Mouse (Mus musculus) cerebellum, adult 2 months (tissue): Measurements from ENCODE around the gene Rps6ka2. TPM values are rescaled to one million over a fixed set of nuclear protein-coding genes. Genes with fewer than 3 reads are reported as not detected.

Source experiments
- DNase-seq, 2 experiments: peaks; one replicate each; pipeline ENCODE4 v3.0.0; 2021
- H3K27ac ChIP-seq: fragments of 200-500 bp; 2 replicates; pipeline ENCODE4 v1.5.1; 2012; ENCODE audit warnings: low read length, control low read depth, inconsistent platforms; ENCODE audit not compliant: insufficient read depth
- H3K27me3 ChIP-seq: fragments of 200-500 bp; 2 replicates; pipeline ENCODE4 v1.6.1; 2012; ENCODE audit warnings: inconsistent platforms, mild to moderate bottlenecking, low read length, moderate library complexity; ENCODE audit not compliant: control insufficient read depth, insufficient read depth
- H3K4me1 ChIP-seq: fragments of 200-500 bp; 2 replicates; pipeline ENCODE4 v1.6.1; 2011; ENCODE audit warnings: low read length; ENCODE audit not compliant: control insufficient read depth, insufficient read depth
- H3K4me3 ChIP-seq: fragments of 200-500 bp; replicated peaks from 2 replicates; pipeline ENCODE3; 2011; ENCODE audit warnings: mild to moderate bottlenecking, low read depth, low read length, control low read depth; ENCODE audit not compliant: insufficient read depth
- CTCF ChIP-seq: fragments of 200-500 bp; IDR thresholded peaks from 2 replicates; pipeline ENCODE4 v1.5.1; 2011; ENCODE audit warnings: low read depth, mild to moderate bottlenecking, control low read depth, low read length, moderate library complexity, borderline replicate concordance; ENCODE audit not compliant: insufficient read depth
- POLR2A ChIP-seq: fragments of 200-500 bp; IDR thresholded peaks from 2 replicates; pipeline ENCODE4 v1.6.1; 2011; ENCODE audit warnings: low read length, control low read depth, borderline replicate concordance; ENCODE audit not compliant: insufficient read depth
- WGBS: fragments of 180-500 bp; shearing (Covaris S2); methylation state at CpG from one replicate; pipeline ENCODE4 v1.1.7; 2018; 5-methylcytosine and 5-hydroxymethylcytosine counted together
- polyA plus RNA-seq: library from polyadenylated mRNA; depleted of rRNA; stranded (reverse); fragments of >200 nt; gene quantifications from 2 replicates; pipeline ENCODE4 v1.2.3, GENCODE M21; 2012

Gene Rps6ka2
- polyA plus RNA-seq, 1 experiment: 23.4 TPM

DNA sequence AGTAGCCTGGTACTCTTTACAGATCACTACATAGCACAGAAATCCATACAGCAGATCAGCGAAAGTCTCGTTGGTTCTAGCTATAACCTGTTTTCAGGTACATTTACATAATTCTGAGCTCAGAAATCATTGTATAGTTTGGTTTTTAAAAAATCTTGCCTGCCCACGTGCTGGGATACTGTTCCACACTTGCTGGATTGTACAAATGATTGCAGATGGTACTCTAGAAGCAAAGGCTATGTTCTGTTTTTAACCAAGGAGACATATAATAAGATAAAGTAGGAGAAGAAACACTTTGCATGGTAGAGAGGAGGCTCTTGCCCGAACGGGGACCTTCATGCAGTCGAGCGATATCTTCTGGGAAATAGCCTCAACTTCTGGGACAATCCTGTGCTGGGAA lies 17.3 kb upstream of the Rps6ka2 start:
- no peak for DNase-seq
- Histone ChIP-seq H3K4me1 (peaks cover 6% of the 10 kb centered on the region), H3K4me3 (no peak overlapping the region), H3K27ac (no peak overlapping the region), H3K27me3 (no peaks in the 10 kb centered on the region)
- WGBS: 93% methylated on average over 7 of the region's 7 CpGs
- no peak for TF ChIP-seq CTCF
- no peak for TF ChIP-seq POLR2A

DNA sequence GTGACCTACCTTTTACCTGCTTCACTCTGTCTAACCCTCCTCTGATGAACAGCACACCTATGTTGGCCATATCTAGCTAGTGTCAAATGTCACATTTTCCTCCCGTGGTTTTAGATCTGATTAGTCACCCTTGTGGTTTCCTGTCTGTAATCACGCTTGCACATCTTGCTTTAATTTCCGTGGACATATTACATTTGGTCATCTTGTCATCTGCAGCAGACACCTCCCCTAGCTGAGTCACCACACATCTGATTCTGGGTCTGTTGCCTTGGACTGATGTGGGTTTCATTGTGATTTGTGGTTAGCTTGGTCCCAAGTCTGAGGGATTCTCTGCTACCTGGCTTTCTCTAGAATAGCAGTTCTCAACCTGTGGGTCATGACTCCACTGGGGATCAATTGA lies 6.0 kb upstream of the Rps6ka2 start:
- H3K4me3 ChIP-seq: no peak overlapping the region
- WGBS: 87% methylated on average over 3 of the region's 3 CpGs
- TF ChIP-seq POLR2A (no peak), CTCF (no peak)
- H3K27me3 ChIP-seq: no peaks in the 10 kb centered on the region
- H3K4me1 ChIP-seq: no peaks in the 10 kb centered on the region
- H3K27ac ChIP-seq: no peak overlapping the region
- no peak for DNase-seq

DNA sequence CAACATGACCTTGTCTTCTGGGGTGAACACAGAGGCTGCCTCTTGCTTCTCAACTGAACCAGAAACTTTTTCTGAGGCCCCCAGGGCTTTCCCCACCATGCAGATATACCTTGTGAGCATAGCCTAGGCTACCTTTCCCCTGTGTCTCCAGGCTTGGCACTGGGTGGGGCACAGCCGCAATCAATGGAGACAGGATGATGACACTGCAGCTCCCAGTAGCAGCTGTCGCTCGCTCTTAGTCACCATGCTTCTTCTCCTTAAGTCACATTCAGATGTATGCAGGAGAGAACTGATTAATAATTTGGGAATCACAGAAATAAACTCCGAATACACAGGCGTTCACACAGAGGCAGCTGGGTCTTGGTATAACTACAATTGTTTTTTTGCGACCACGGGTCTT lies 4.4 kb upstream of the Rps6ka2 start:
- 95% methylated on average over 7 of the region's 7 CpGs for WGBS
- Histone ChIP-seq H3K27me3 (no peaks in the 10 kb centered on the region), H3K27ac (no peak overlapping the region), H3K4me1 (no peaks in the 10 kb centered on the region), H3K4me3 (no peak overlapping the region)
- no peak for DNase-seq
- TF ChIP-seq CTCF (no peak), POLR2A (no peak)

DNA sequence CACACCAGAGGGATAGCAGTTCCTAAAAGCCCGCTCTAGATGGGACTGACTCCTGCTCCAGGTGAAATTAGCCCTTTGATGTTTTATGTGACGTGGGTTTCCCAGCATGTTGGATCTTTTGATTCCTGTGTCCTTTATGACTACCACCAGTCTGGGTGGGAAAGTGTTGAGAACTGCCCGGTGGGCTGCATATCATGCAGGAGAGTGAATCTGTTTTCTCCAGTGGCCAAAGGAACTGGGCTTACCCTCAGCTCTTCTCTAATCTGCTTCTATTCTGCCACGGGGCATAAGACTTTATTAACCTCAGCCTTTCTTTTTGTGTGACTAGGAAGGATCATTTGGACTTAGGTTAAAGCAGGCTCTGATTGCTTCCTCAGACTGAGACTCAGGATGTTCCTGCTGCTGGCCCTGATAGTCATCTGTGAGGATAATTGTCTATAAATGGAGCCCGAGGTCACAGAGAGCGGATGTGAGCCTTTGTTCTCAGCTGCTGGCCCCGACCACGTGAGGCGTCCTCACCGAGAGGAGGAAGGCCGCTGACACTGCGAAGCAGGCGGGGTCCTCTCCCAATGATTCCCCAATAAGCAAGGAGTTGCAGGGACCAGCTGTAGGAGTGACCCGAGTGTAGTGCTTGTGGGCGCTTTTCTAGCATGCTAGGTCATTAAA lies 821 bp upstream of the Rps6ka2 start:
- Histone ChIP-seq H3K27me3 (no peaks in the 10 kb centered on the region), H3K27ac (peak overlapping the region; percentile 9; the same call in 1 of the 2 replicates), H3K4me3 (peak overlapping the region; percentile 39), H3K4me1 (0 out of 2 replicates have a peak, but pooled peaks cover 2% of the 10 kb centered on the region)
- DNase-seq: no peak
- TF ChIP-seq POLR2A (no peak), CTCF (no peak)
- WGBS: 14% methylated on average over 15 of the region's 15 CpGs

DNA sequence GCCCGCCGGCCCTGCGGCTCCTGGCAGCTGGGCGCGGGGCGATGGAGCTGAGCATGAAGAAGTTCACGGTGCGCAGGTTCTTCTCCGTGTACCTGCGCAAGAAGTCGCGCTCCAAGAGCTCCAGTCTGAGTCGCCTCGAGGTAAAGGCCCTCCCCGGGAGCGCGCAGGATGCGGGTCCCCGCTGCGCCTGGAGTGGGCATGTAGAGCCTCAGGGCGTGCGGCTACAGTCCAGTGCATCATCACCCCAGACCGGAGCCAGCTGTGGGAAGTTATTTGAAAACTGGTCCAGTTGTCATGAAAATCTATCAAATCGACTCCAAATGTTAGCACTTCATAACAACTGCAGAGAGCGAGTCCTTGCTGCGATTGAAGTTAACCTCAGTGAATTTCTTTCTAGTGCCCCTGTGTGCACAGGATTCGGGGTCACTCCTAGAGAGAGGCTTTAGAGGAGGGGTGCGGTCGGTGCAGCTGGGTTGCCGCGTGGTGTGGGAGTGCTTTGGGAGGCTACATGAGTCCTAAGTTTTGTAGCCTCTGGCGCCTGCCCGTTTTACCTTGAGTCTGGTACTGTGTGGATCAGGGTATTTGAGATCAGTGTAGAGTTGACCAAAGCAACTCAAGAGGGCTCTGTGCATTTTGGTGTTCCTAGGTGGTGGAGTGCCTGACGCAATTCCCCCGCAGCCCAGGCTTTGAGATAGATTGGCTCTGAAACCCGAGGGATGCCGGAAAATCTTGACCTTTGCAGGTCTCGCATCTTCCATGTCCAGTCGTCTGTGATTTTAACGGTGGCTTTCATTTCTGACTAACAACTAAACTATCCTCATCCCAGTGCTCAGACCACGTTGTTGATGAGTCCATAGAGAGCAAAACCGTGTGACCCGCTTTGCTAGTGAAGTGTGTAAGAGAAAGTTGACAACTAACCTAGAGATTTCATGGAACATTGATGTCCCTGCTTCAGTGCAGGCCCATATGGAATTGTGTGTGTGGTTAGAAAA lies 685 bp downstream of the Rps6ka2 start:
- Histone ChIP-seq H3K4me3 (peak overlapping the region; percentile 69), H3K27me3 (no peaks in the 10 kb centered on the region), H3K4me1 (0 out of 2 replicates have a peak, but pooled peaks cover 2% of the 10 kb centered on the region), H3K27ac (0 out of 2 replicates have a peak overlapping the region, but pooled peaks have one; percentile 14)
- DNase-seq: peak; percentile 20 to 40
- WGBS: 4% methylated on average over 38 of the region's 43 CpGs
- TF ChIP-seq CTCF: no peak
- TF ChIP-seq POLR2A: no peak

DNA sequence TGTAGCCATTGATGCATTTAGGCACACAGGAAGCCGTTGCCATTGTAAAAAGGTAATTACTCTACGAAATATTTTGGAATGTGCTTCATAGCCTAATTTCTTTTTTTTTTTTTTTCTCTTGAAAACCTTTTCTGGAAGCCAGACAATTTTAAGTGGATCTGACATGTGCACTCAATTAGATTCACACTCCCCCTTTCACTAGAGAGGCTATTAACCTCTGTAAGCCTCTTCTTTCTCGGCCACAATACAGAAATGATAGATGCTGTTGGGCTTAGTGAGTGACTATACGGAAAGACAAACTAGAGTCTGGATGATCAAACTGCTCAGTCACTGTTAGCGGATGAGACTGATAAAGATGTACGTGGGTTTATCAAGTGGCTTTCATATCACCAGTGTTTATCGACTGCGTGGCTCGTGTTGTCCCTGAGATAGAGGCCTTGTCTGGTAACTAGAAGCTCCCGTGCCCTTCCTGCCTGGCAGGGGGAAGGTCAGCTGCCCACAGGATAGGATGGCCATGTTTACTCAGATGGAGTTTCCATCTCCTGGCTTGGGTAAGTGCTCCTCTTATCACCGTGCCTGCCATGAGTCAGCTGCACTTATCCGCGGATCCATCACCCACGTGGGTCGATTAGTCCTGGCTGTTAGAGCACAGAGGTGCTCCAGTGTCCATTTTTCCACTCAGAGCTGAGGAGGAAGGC lies 3.6 kb downstream of the Rps6ka2 start:
- TF ChIP-seq POLR2A (no peak), CTCF (no peak)
- WGBS: 79% methylated on average over 15 of the region's 15 CpGs
- H3K4me3 ChIP-seq: no peak overlapping the region
- H3K27ac ChIP-seq: no peak overlapping the region
- no peaks in the 10 kb centered on the region for H3K27me3 ChIP-seq
- H3K4me1 ChIP-seq: peaks cover 5% of the 10 kb centered on the region; the same call in 1 of the 2 replicates
- no peak for DNase-seq

DNA sequence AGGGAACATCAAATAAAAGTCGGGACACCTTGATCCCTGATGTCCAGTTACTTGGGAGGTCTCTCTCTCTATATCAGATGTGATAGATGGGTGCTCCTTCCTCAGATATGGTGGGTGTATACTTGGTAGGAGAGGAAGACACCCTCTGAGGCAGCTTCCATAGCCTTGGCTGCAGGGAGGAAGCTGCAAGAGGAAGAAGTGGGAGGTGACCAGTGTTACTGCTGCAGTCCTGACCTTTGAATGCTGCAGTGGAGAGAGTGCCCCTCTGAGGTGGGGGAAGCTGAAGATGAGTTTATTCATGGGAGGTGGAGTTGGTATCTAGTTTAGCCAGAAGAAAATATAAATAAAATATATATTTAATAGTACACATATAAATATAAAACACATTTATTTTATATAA lies 5.4 kb downstream of the Rps6ka2 start:
- Histone ChIP-seq H3K27ac (no peak overlapping the region), H3K4me1 (peaks cover 5% of the 10 kb centered on the region; the same call in 1 of the 2 replicates), H3K4me3 (no peak overlapping the region), H3K27me3 (no peaks in the 10 kb centered on the region)
- 83% methylated on average over 1 of the region's 1 CpGs for WGBS
- no peak for DNase-seq
- no peak for TF ChIP-seq CTCF
- no peak for TF ChIP-seq POLR2A

DNA sequence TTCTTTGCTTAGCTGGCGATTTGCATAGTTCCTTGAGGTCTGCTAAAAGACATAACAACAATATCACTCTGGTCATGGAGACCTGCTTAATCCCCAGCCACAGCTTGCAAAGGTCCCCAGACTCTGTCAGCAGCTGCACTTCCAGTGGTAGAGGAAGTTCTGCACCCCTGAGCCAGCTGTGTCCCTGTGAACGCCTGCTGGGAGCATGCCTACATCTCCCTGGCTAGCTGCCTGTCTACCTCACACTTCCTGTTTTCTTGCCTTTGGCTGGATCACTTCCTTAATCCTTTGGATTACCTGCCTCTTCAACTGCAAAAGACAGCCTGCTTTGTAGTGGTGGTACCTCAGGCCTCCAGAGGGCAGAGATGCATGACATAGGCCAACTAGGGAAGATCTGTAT lies 6.5 kb downstream of the Rps6ka2 start:
- WGBS: 42% methylated on average over 2 of the region's 2 CpGs
- peaks cover 11% of the 10 kb centered on the region; the same call in 1 of the 2 replicates for H3K4me1 ChIP-seq
- no peak overlapping the region for H3K27ac ChIP-seq
- H3K27me3 ChIP-seq: no peaks in the 10 kb centered on the region
- H3K4me3 ChIP-seq: no peak overlapping the region
- no peak for DNase-seq
- TF ChIP-seq POLR2A (no peak), CTCF (no peak)
